Mouse (Mus musculus): ENCODE results near the gene Timm8b. TPM values are rescaled to one million over a fixed set of nuclear protein-coding genes. Genes with fewer than 3 reads are reported as not detected.
A peak's percentile ranks its signal among the peaks of the same experiment; 100 is the strongest.
"Not testable (repeated sequence)": the region's sequence is repeated elsewhere in the genome, so short reads cannot be mapped to it uniquely, and the experiment has no call there.

Timm8b gene
- total and polyA plus RNA-seq, 3 experiments = 33.0 to 216 (median 213) TPM

DNA sequence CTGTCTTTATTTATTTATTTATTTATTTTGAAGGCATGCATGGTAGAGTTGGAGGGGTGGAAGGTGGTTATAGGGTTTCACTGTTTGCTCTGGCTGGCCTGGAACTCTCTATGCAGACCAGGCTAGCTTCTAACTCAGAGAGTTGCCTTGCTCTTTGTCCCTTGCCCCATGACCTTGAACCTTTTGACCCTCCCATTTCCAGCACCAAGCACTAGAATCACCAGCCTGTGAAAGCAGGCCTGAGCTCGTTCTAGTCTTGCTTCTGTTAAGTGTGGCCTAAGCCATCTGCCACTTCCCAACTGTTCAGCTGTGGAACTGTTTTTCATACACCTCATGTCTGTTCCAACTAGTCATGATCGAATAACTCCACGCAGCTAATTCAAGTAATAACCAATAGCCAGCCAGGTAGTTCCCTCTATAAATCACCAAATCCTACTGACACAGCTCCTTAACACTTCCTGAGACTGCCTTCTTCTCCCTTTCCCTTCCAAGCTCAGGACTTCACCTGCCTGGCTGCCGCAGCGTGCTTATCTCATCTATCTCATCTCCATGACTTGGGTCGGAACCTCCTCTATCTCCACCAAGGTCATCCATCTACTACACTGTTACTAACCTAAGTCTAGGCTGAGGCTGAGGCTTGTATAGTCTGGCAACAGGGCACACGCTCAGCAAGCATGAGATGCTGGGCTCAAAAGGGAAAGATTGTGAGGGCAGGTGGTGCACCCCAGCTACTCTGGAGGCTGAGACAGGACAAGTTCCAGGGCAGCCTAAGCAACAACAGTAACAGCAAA, 1.5 kb upstream of the Timm8b start:
- DNase-seq = no peak

DNA sequence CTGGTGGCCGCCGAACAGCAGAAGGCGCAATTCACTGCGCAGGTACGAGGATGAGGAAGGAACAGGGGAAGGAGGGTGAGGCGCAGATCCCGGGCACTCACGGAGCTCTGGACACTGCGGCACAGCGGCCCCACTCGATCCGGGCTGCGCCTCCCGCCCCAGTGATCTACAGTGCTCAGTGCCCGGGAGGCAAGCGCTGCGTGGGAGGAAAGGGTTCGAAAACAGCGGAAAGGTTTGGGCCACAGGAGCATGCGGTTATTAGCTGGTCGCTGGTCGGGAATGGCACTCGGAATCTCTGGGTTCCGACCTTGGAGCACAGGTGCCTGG, 251 bp downstream of the Timm8b start:
- DNase-seq = no peak

DNA sequence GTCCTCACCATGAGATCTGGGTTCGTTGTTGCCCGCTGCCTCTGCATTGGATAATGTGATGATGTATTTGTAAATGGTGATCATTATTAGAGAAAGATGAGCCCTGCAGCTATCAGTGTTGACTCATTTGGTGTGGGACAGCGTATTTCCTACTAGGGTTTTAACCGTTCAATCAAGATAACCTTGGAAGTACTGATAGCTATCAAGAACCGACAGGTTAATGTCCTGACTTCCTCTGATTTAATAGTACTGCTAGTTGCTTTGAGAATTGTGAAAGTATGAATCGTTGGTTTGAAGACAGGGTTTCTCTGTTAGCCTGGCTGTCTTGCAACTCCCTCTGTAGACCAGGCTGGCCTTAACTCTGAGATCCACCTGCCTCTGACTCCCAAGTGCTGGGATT, 628 bp downstream of the Timm8b start:
- DNase-seq = no peak

DNA sequence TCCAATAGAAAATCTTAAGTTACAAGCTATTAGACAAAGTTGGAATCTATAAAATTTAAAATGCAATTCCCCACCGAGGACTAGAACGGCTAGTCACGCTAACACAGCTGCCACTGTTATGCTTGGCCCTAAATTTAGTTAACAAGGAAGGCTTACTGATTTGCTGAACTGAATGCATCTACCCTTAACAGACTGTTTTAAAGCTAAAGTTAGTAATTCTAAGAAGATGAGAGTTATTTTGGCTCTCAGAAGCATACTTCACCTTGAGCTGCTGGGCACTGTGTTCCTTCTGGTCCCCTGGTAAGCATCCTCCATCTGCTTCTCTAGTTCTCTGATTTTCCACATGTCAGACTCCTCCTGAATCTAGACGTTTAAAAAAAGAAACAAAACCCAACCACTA, 8.4 kb downstream of the Timm8b start:
- DNase-seq = no peak

DNA sequence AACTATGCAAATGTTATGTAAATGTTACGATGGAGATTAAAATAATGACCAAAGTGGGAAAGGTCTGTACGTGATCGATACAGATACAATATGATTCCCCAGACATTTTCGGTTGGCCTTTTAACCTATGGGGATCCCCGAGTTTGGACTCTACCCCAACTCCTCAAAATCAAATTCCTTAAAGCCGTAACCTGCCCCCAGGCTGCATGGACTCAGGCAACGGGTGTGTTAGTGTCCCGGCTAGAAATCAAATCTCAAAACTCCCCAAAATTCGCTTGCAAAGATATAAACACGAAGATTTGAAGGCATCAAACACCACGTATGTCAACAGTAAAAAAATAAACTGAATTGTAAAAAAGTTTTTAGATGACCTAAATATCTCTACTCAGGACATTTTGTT, 12.5 kb downstream of the Timm8b start:
- no peak for DNase-seq

DNA sequence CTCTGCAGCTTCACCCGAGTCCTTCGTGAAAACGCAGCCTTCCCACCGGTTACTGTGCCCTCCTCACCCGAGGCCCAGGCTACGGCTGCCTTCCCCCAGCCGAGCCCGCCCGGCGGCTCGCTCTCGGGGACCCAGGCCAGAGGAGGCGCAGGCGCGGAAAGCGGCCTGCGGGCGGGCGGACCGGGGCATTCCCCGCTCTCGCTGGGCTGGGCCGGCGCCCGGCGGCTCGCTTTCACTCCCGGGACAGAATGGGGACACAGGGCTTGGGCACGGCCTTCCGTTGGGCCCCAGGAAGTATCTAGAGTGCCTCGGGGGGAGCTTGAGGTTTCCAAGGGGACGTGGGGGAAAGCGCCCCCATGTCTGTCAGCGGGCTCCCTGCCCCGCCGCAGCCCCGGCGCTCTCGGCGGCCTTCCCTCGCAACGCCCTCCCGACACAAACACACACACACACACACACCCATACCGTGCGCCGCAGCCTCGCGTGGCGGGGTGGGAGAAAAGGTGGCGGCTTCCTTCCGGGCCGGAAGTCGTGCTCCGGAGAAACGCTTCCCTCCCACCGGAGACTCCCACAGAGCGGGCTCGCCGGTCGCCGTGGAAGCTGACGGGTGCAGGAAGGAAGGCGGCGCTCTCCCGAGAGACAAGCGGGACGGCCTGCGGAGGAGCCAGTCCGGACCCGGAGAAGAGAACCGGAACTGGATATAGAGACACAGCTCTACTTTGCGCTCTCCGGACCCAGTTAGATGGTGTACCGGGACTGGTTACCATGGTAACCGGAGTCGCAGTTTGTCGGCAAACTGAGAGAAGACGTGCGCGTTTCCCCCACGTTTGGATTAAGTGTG, 13.3 kb downstream of the Timm8b start, which contains the start of the genes Pih1d2 and Nkapd1:
Gene Pih1d2, plus strand, starts transcription at position 556 of the 838 bp plus-strand sequence.
Gene Nkapd1, minus strand, starts transcription at position 699 of the 838 bp plus-strand sequence.
- DNase-seq = peak; percentile 94

DNA sequence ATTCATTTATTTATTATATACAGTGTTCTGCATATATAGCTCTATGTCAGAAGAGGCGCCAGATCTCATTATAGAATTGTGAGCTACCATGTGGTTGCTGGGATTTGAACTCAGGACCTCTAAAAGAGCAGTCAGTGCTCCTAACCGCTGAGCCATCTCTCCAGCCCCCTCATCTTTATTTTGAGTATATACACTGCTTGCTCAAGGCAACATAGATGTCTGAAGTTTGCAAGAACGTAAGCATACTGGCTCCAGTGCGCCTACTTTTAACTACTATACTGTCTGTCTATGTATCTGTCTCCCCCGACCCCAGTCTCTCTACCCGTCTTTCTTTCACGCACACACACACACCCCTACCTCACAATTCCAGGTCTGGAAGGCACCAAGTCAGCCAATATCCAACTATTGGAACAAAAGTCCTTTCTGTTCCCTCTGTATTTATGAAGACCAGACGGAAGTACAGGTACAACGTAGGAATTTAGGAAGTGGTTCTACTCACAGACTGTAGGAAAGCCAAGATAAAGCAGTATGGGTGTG, 14.2 kb downstream of the Timm8b start:
- DNase-seq = no peak

DNA sequence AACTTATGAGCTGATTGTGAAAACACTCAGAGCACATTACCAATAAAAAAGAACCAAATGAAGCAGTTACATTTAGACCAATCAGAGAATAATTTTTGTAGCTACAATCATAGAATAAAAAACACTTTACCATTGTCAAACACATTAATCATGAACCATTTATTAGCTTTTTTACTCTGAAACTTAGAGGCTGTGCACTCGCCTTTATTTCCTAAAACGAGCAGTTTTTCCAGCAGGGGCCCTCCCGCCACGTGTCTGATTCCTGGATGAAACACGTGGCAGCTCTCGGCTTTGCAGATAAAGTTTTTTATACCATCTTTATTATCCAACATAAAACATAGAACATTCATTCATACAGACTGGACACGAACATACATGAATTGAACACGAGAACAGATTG, 27.2 kb downstream of the Timm8b start:
- DNase-seq = not testable (repeated sequence)

DNA sequence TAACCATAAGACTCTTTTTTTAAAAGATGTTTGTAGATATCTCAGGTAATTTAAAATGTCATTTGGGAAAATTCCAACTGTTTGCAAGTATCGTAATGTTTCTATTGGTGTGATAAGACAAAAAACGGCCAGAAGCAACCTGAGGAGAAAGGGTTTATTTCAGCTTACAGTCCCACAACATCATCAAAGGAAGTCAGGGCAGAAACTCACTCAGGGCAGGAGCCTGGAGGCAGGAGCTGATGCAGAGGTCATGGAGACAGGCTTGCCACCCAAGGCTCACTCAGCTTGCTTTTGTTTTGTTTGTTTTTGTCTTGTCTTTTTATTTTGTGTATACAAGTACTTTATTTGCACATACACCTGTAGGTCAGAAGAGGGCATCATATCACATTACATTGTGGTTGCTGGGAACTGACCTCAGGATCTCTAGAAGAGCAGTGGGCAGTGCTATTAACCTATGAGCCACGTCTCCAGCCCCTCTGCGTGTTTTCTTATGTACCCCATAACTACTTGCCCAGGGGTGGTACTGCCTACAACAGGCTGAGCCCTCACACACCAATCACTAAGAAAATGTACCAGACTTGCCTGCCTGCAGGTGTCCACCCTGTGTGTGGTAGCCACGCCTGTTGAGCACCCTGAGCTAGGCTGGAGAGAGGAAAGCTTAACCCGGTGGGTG, 28.4 kb downstream of the Timm8b start:
- DNase-seq = no peak

DNA sequence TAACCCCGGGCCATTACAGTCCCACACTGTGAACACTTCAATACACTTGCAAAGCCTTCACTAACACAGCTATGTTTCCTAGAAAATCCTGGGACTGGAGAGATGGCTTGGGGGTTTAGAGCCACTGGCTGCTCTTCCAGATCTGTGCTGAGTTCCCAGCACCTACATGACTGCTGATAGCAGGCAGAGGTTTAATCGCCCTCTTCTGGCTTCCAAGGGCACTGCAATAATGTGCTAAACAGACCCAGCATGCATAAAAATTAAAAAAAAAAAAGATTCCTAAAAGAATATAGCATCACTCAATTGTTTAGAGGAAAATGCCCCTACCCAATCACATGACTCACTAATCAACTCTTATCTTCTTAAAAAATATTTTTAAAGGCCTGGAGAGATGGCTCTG, 29.3 kb downstream of the Timm8b start:
- no peak for DNase-seq

DNA sequence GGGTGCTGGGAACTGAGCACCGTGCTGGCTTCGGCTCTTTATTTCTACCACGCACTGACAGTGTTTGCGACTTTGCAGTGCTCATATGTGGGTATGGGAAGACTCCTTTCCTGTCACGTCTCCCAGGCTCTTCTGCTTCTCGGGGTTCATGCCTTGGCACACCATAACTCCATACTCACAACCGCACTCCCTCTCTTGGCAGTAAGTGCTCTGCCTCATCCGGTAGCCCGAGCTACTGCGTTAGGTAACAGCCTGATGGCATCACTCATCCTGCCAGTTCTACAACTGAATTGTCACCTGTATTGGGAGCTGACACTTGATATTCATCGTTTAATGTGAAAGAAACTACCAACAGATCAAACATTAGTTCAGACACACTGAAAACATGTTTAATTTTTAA, 30.6 kb downstream of the Timm8b start:
- DNase-seq = no peak

DNA sequence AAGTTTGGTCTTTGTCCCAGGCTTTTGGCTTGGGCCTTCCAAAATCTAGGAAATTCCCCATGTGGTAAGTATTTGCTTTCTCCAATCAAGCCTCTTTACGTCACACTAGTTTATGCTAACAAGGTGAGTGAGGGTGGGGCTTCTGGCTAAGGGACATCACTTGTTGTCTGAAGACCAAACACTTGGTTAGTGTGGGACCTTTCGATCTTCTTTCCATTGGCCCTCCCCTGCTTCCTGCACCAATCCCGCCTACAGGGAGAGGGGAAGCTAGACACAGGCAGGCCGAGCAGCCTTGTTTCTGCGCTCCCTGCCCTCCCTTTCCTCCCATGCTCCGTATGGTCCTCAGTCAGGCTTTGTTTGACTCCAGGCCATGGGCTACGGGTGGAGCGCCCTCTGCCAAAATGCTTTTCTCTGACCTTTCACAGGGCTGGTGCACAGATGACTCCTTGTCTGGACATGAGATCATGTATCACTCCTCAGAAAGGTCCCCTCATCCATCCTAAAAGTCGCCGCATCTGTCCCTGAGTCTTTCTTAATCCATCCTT, 43.2 kb downstream of the Timm8b start:
- DNase-seq = no peak

DNA sequence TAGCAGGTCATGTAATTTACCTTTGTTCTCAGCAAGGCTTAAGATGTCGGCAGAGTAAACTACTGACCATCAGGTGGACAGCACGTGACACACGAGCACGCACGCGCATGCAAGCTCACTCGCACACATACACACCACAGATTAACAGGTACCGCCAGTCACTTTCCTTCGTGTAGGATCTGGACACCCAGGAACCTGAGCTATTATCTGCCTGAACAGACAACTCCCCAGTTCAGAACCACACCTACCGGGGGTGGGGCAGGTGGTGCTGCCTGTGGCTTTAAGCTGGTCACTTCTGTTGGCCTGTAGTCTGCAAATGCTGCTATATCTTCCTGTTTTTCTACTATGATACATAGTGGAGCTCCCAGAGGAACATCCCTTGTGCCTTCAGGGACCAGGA, 46.8 kb downstream of the Timm8b start:
- DNase-seq = no peak

Other genes with a start within 250 kb of the Timm8b start
- gene Plet1, start 109.4 kb upstream of the Timm8b start, total RNA-seq (2021) = under 1 TPM; 0.46 to 0.59 TPM
- gene Plet1, start 109.4 kb upstream of the Timm8b start, polyA plus RNA-seq (2012; rRNA removed) = 0.08 TPM in 1 of 2 replicates, not detected in the other
- 10 to 100 TPM; 59.5 to 72.8 TPM for gene Pts, start 75.2 kb upstream of the Timm8b start, total RNA-seq (2021)
- gene Pts, start 75.2 kb upstream of the Timm8b start, polyA plus RNA-seq (2012; rRNA removed) = 22.7 and 26.8 TPM in 2 replicates
- gene Il18, start 49.1 kb upstream of the Timm8b start, total RNA-seq (2021) = 1 to 10 TPM; 6.1 to 6.7 TPM
- gene Il18, start 49.1 kb upstream of the Timm8b start, polyA plus RNA-seq (2012; rRNA removed) = 1.6 and 2.1 TPM in 2 replicates
- gene Bco2, start 48.7 kb upstream of the Timm8b start, total RNA-seq (2021) = 1 to 10 TPM; 4.5 to 5.0 TPM
- 0.10 and 0.16 TPM in 2 replicates for gene Bco2, start 48.7 kb upstream of the Timm8b start, polyA plus RNA-seq (2012; rRNA removed)
- gene Tex12, start 42.6 kb upstream of the Timm8b start, total RNA-seq (2021) = not detected
- not detected in 2 replicates for gene Tex12, start 42.6 kb upstream of the Timm8b start, polyA plus RNA-seq (2012; rRNA removed)
- 100 to 1,000 TPM; 249 to 334 TPM for gene Sdhd, start 98 bp upstream of the Timm8b start, total RNA-seq (2021)
- 248 and 267 TPM in 2 replicates for gene Sdhd, start 98 bp upstream of the Timm8b start, polyA plus RNA-seq (2012; rRNA removed)
- gene Pih1d2, start 13.4 kb downstream of the Timm8b start, total RNA-seq (2021) = 1 to 10 TPM; 1.2 to 3.4 TPM
- gene Pih1d2, start 13.4 kb downstream of the Timm8b start, polyA plus RNA-seq (2012; rRNA removed) = 0.26 and 0.38 TPM in 2 replicates
- gene Nkapd1, start 13.6 kb downstream of the Timm8b start, total RNA-seq (2021) = 10 to 100 TPM; 20.9 to 26.8 TPM
- 6.8 and 7.3 TPM in 2 replicates for gene Nkapd1, start 13.6 kb downstream of the Timm8b start, polyA plus RNA-seq (2012; rRNA removed)
- gene Dlat, start 55.9 kb downstream of the Timm8b start, total RNA-seq (2021) = 100 to 1,000 TPM; 152 to 160 TPM
- gene Dlat, start 55.9 kb downstream of the Timm8b start, polyA plus RNA-seq (2012; rRNA removed) = 30.1 and 32.5 TPM in 2 replicates
- 1 to 10 TPM; 5.2 to 8.9 TPM for gene Dixdc1, start 135.6 kb downstream of the Timm8b start, total RNA-seq (2021)
- gene Dixdc1, start 135.6 kb downstream of the Timm8b start, polyA plus RNA-seq (2012; rRNA removed) = 1.7 and 1.8 TPM in 2 replicates
- 1 to 10 TPM; 4.3 to 6.1 TPM for gene 2310030G06Rik, start 142.6 kb downstream of the Timm8b start, total RNA-seq (2021)
- gene 2310030G06Rik, start 142.6 kb downstream of the Timm8b start, polyA plus RNA-seq (2012; rRNA removed) = 1.5 and 1.7 TPM in 2 replicates
- 10 to 100 TPM; 28.6 to 46.1 TPM for gene Cryab, start 147.4 kb downstream of the Timm8b start, total RNA-seq (2021)
- 67.3 and 78.0 TPM in 2 replicates for gene Cryab, start 147.4 kb downstream of the Timm8b start, polyA plus RNA-seq (2012; rRNA removed)
- 1 to 10 TPM; 1.2 to 3.6 TPM for gene Hspb2, start 148.4 kb downstream of the Timm8b start, total RNA-seq (2021)
- 9.2 and 10.2 TPM in 2 replicates for gene Hspb2, start 148.4 kb downstream of the Timm8b start, polyA plus RNA-seq (2012; rRNA removed)
- gene Fdxacb1, start 164.3 kb downstream of the Timm8b start, total RNA-seq (2021) = 1 to 10 TPM; 5.7 to 5.8 TPM
- 2.1 and 2.7 TPM in 2 replicates for gene Fdxacb1, start 164.3 kb downstream of the Timm8b start, polyA plus RNA-seq (2012; rRNA removed)
- gene Alg9, start 171.1 kb downstream of the Timm8b start, total RNA-seq (2021) = 10 to 100 TPM; 27.1 to 27.8 TPM
- gene Alg9, start 171.1 kb downstream of the Timm8b start, polyA plus RNA-seq (2012; rRNA removed) = 17.6 and 26.8 TPM in 2 replicates
- gene 1110032A03Rik, start 171.6 kb downstream of the Timm8b start, total RNA-seq (2021) = 10 to 100 TPM; 47.8 to 63.4 TPM
- gene 1110032A03Rik, start 171.6 kb downstream of the Timm8b start, polyA plus RNA-seq (2012; rRNA removed) = 29.4 and 29.7 TPM in 2 replicates
- 10 to 100 TPM; 38.4 to 44.4 TPM for gene Ppp2r1b, start 241.4 kb downstream of the Timm8b start, total RNA-seq (2021)
- 6.4 and 8.2 TPM in 2 replicates for gene Ppp2r1b, start 241.4 kb downstream of the Timm8b start, polyA plus RNA-seq (2012; rRNA removed)

All from adrenal gland, adult 2 months (tissue).